Mouse (Mus musculus): ENCODE measurements around the gene Tbx19. TPM values are rescaled to one million over a fixed set of nuclear protein-coding genes. Genes with fewer than 3 reads are reported as not detected.
A peak's percentile ranks its signal among the peaks of the same experiment; 100 is the strongest.

Tbx19 gene
- total and polyA plus RNA-seq, 2 experiments from 2014 or later, result not detected

DNA sequence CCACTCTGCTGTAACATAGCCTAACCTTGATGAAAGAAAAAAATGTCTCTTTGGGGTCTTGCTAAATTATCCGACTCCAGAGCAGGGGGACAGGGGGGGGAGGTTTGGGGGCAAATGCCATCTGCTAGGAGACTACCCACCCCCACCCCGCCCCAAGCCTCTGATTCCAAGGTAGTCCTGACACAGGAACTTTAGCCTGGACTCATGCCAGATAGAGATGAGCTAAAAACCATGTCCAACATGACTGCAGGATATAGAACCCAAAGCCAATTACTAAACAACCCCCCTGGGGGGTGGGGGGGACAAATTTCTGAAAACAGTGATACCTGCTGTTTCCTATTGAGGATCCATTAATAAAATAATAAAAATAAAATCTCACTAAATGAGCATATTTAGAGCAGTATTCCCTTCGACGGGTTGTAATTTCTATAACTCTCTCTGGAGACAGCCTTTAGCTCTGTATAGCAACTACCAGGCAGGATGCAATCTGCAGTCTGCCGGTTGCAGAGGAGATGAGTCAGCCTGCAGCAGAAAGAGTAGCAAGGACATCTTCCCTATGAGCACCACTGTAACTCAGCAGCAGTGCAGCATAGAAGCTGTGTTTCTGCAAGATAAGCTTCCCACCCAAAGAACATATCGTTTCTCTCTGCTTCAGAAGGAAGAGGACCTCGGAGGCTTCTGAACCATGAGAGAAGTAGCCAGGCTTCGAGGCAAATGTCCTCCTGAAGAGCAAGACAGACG is 55.1 kb downstream of the Tbx19 start:
- ATAC-seq (0 out of 2 replicates have a peak, but pooled peaks have one; percentile 25), DNase-seq (no peak)
- no peak for TF ChIP-seq CTCF (IDR thresholded peaks at IDR 0.05; ENCODE audit: low read depth)
- no peak overlapping the region for H3K27ac ChIP-seq (ENCODE audit: low read depth, low read length)
- no peaks in the 10 kb centered on the region for H3K36me3 ChIP-seq (ENCODE audit: insufficient read depth)
- H3K9me3 ChIP-seq (ENCODE audit: low read length), result no peaks in the 10 kb centered on the region
- H3K27me3 ChIP-seq (ENCODE audit: insufficient read depth, low read length), result no peaks in the 10 kb centered on the region
- no peak overlapping the region for H3K4me2 ChIP-seq (ENCODE audit: low read depth)
- no peak overlapping the region for H3K9ac ChIP-seq
- H3K4me3 ChIP-seq (ENCODE audit: low read depth, low read length), result no peak overlapping the region
- no peaks in the 10 kb centered on the region for H3K4me1 ChIP-seq (ENCODE audit: insufficient read depth)
- 76% methylated on average over 9 of the region's 9 CpGs for WGBS

DNA sequence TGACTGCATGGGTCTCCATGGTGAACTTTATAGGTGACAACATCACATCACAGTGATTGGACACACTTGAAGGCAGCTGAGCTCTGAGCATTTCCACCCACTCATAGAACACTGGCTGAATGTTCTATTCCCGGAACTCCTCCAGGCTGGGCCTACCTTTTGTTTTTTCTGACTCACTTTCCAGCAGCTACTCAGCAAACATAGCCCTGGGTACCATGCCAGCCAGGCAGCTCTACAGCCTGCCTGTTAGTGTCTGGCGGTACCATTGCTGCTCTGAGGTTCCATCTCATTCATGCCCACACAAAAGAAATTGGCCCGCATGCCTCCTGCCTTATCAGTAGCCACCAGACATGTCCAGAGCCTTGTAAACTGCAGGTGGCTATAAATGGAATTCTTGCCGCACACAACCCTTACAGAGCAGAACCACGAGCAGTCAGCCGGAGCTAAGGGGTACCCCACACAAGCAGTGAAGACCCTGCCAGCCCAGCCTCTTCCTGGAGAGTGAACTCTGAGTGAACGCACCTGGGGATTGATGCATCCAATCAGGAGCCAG is 55.8 kb downstream of the Tbx19 start:
- Histone ChIP-seq H3K27ac (ENCODE audit: low read depth, low read length) (no peak overlapping the region), H3K27me3 (ENCODE audit: insufficient read depth, low read length) (no peaks in the 10 kb centered on the region), H3K4me2 (ENCODE audit: low read depth) (no peak overlapping the region), H3K4me3 (ENCODE audit: low read depth, low read length) (no peak overlapping the region), H3K9ac (no peak overlapping the region), H3K4me1 (ENCODE audit: insufficient read depth) (no peaks in the 10 kb centered on the region), H3K9me3 (ENCODE audit: low read length) (no peaks in the 10 kb centered on the region), H3K36me3 (ENCODE audit: insufficient read depth) (no peaks in the 10 kb centered on the region)
- WGBS, result 63% methylated on average over 7 of the region's 7 CpGs
- ATAC-seq (no peak), DNase-seq (no peak)
- no peak for TF ChIP-seq CTCF (IDR thresholded peaks at IDR 0.05; ENCODE audit: low read depth)

DNA sequence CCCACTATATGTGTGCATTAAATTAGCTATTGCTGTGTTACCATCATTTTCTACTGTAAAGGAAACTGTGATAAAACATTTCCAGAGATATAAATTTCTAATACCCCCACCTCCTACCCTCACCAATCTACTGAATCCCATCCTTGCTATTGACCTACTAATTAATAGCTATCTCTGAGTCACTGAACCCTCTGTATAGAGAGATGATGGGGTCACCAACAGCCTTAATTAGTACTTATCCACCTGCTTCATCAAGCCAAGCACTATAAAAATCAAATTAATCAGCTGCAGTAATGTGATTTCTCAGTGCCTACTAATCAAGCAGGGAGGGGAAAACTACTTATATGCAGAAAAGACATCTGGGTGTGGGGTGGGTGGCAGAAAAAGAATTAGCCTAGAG is 61.0 kb downstream of the Tbx19 start:
- Histone ChIP-seq H3K4me2 (ENCODE audit: low read depth) (no peak overlapping the region), H3K27me3 (ENCODE audit: insufficient read depth, low read length) (no peaks in the 10 kb centered on the region), H3K9me3 (ENCODE audit: low read length) (no peaks in the 10 kb centered on the region), H3K4me1 (ENCODE audit: insufficient read depth) (no peaks in the 10 kb centered on the region), H3K9ac (no peak overlapping the region), H3K27ac (ENCODE audit: low read depth, low read length) (no peak overlapping the region), H3K4me3 (ENCODE audit: low read depth, low read length) (no peak overlapping the region), H3K36me3 (ENCODE audit: insufficient read depth) (no peaks in the 10 kb centered on the region)
- DNase-seq, result no peak
- peak; percentile 27; the same call in 1 of the 2 replicates for ATAC-seq
- no peak for TF ChIP-seq CTCF (IDR thresholded peaks at IDR 0.05; ENCODE audit: low read depth)

DNA sequence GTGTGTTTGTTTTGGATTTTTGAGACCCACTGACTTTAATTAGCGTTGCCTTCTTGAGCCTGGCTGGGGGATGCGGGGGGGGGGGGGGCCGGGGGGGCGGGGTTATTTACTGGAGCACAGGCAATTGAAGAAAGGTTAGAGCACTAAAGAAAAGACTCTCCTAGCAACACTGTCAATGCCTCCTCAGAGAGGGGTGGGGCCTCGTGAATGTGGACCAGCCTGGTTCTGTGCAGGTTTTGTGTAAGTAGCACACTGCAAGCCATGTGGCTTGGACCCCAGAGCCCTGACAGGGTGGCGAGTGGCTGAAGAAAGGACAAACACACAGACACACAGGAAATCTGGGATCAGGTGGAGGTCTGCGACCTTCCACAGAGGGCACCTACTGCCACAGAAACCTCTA is 65.7 kb downstream of the Tbx19 start:
- Histone ChIP-seq H3K4me3 (ENCODE audit: low read depth, low read length) (no peak overlapping the region), H3K27me3 (ENCODE audit: insufficient read depth, low read length) (no peaks in the 10 kb centered on the region), H3K36me3 (ENCODE audit: insufficient read depth) (no peaks in the 10 kb centered on the region), H3K4me2 (ENCODE audit: low read depth) (no peak overlapping the region), H3K9ac (no peak overlapping the region), H3K27ac (ENCODE audit: low read depth, low read length) (no peak overlapping the region), H3K4me1 (ENCODE audit: insufficient read depth) (no peaks in the 10 kb centered on the region), H3K9me3 (ENCODE audit: low read length) (no peaks in the 10 kb centered on the region)
- no peak for DNase-seq
- WGBS, result 15% methylated on average over 7 of the region's 7 CpGs
- ATAC-seq, result no peak
- no peak for TF ChIP-seq CTCF (IDR thresholded peaks at IDR 0.05; ENCODE audit: low read depth)

DNA sequence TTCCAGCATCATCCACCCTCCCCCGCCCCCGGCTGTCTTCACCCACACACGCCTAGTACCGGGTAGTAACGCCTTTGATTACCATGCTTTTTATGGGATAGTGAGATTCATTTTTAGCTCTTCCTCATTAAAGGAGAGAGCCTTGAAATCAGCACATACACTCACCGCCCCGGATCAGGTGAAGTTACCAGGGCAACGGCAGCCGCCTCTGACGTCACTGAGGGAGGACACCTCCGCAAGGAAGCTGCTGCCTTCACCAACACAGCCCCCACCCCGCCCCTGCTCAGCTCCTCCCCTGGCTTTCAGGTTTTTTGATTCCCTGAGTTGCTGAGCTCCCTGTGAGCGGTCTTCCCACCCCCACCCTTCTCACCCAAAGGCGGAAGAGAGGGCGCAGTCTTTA is 68.9 kb downstream of the Tbx19 start:
- peak; percentile 98 for ATAC-seq
- H3K27me3 ChIP-seq (ENCODE audit: insufficient read depth, low read length), result no peaks in the 10 kb centered on the region
- peak overlapping the region; percentile 54 for H3K27ac ChIP-seq (ENCODE audit: low read depth, low read length)
- WGBS, result 6% methylated on average over 15 of the region's 15 CpGs
- no peaks in the 10 kb centered on the region for H3K9me3 ChIP-seq (ENCODE audit: low read length)
- peak overlapping the region; percentile 45 for H3K4me2 ChIP-seq (ENCODE audit: low read depth)
- DNase-seq, result peak; percentile 84
- 0 out of 2 replicates have a peak overlapping the region, but pooled peaks have one; percentile 4 for H3K9ac ChIP-seq
- no peaks in the 10 kb centered on the region for H3K36me3 ChIP-seq (ENCODE audit: insufficient read depth)
- H3K4me1 ChIP-seq (ENCODE audit: insufficient read depth), result no peaks in the 10 kb centered on the region
- H3K4me3 ChIP-seq (ENCODE audit: low read depth, low read length), result peak overlapping the region; percentile 21
- no peak for TF ChIP-seq CTCF (IDR thresholded peaks at IDR 0.05; ENCODE audit: low read depth)

DNA sequence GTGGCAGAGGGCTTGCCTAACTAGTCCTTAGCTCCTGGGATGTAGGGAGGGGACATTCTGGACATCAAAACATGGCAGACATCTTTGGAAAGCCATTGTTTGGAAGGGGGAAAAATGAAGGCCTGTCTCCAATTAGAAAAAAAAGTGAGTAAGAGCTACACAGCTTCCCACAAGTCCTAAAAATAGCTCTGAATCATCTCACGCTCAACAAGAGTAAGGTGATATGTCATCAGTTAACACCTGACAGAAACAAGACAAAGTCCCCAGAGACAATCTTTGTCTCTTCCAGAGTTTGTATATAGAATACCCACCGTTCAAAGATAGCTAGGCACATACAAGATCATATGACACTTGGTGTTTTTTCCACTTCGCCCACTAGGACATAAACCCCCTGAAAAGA is 71.0 kb downstream of the Tbx19 start:
- H3K4me3 ChIP-seq (ENCODE audit: low read depth, low read length), result no peak overlapping the region
- H3K4me2 ChIP-seq (ENCODE audit: low read depth), result no peak overlapping the region
- H3K9ac ChIP-seq, result no peak overlapping the region
- H3K9me3 ChIP-seq (ENCODE audit: low read length), result no peaks in the 10 kb centered on the region
- DNase-seq (no peak), ATAC-seq (no peak)
- 90% methylated on average over 3 of the region's 3 CpGs for WGBS
- no peak for TF ChIP-seq CTCF (IDR thresholded peaks at IDR 0.05; ENCODE audit: low read depth)
- no peak overlapping the region for H3K27ac ChIP-seq (ENCODE audit: low read depth, low read length)
- H3K36me3 ChIP-seq (ENCODE audit: insufficient read depth), result no peaks in the 10 kb centered on the region
- no peaks in the 10 kb centered on the region for H3K27me3 ChIP-seq (ENCODE audit: insufficient read depth, low read length)
- H3K4me1 ChIP-seq (ENCODE audit: insufficient read depth), result no peaks in the 10 kb centered on the region

Other genes starting within 250 kb of the Tbx19 start
- gene Xcl1, start 225.2 kb downstream of the Tbx19 start, total RNA-seq (2014; rRNA removed), result not detected in 2 replicates
- gene Xcl1, start 225.2 kb downstream of the Tbx19 start, polyA plus RNA-seq (2015; fragmentation: Nextera tagmentation; extraction: Ambion mirVana), result not detected in 2 replicates
- gene Sft2d2, start 33.7 kb upstream of the Tbx19 start, total RNA-seq (2014; rRNA removed), result 7.5 and 8.8 TPM in 2 replicates
- gene Sft2d2, start 33.7 kb upstream of the Tbx19 start, polyA plus RNA-seq (2015; fragmentation: Nextera tagmentation; extraction: Ambion mirVana), result 3.3 and 4.6 TPM in 2 replicates
- 52.4 and 54.8 TPM in 2 replicates for gene Tiprl, start 76.2 kb upstream of the Tbx19 start, total RNA-seq (2014; rRNA removed)
- 151 and 152 TPM in 2 replicates for gene Tiprl, start 76.2 kb upstream of the Tbx19 start, polyA plus RNA-seq (2015; fragmentation: Nextera tagmentation; extraction: Ambion mirVana)
- gene Gpr161, start 135.0 kb upstream of the Tbx19 start, total RNA-seq (2014; rRNA removed), result 40.9 and 51.0 TPM in 2 replicates
- 2.5 and 2.8 TPM in 2 replicates for gene Gpr161, start 135.0 kb upstream of the Tbx19 start, polyA plus RNA-seq (2015; fragmentation: Nextera tagmentation; extraction: Ambion mirVana)